ENCODE assay signal across 19 mouse cellular contexts in the genomic region with DNA sequence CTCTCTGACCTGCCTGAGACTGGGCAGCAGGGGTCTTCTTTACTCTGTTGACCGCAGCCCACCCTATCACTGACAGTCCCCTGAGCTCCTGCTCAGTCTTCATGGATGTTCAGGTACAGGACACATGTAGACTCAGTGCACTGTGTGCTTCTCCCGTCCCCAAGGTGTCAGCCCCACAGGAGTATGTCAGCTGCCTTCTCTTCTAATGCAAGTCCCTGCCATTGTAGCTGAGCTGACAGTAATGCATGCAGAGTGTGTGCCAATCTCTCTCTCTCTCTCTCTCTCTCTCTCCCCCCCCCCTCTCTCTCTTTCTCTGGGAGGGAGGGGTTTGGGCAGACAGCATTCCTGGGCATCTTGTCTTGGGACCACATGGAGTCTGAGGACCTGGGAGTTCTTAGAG. TPM values are rescaled to one million over a fixed set of nuclear protein-coding genes. Genes with fewer than 3 reads are reported as not detected.
DNase-seq lines count a peak whose midpoint lies in the region; ATAC-seq and TF ChIP-seq lines count a peak whose summit lies in the region.
"Had no signal": no experiment of that assay in that cellular context is flagged by ENCODE, and none has a peak within 500 bp of the region (broad histone marks: within the 10 kb centered on the region; RNA-seq: fewer than 3 reads in every experiment).

No protein-coding gene starts in this region.

- no peaks in the 10 kb centered on the region for H3K36me3 ChIP-seq in kidney, embryonic 15.5 days
- H3K36me3 ChIP-seq in forebrain, embryonic 14.5 days (ENCODE audit: control insufficient read depth, insufficient read depth, low read length) = no peaks in the 10 kb centered on the region
- no peaks in the 10 kb centered on the region for H3K36me3 ChIP-seq in forebrain, postnatal 0 days (ENCODE audit: insufficient read depth)
- H3K36me3 ChIP-seq in neural tube, embryonic 14.5 days (ENCODE audit: control insufficient read depth, insufficient read depth, low read length) = no peaks in the 10 kb centered on the region
- H3K36me3 ChIP-seq: embryonic facial prominence, embryonic 13.5 days had no signal

- H3K27ac ChIP-seq in kidney, embryonic 15.5 days = no peak overlapping the region
- no peak overlapping the region for H3K27ac ChIP-seq in forebrain, embryonic 14.5 days (ENCODE audit: low read depth, low read length)
- H3K27ac ChIP-seq in forebrain, postnatal 0 days (ENCODE audit: low read depth, low read length) = no peak overlapping the region
- H3K27ac ChIP-seq in neural tube, embryonic 14.5 days (ENCODE audit: low read depth, low read length) = no peak overlapping the region
- H3K27ac ChIP-seq: embryonic facial prominence, embryonic 13.5 days had no signal

- DNase-seq in kidney, postnatal 4 days = no peak
- peak; percentile 37 for DNase-seq in forebrain, embryonic 14.5 days (ENCODE audit: low spot score)
- DNase-seq in forebrain, postnatal 0 days = no peak
- DNase-seq in retina, postnatal 1 day = no peak
- no peak for DNase-seq in cerebellum, postnatal 36 days
- DNase-seq: adrenal gland, adult 8-10 months; cerebellum, adult 9-10 months; heart, postnatal 10 days; kidney, adult 2 months; lung, adult 2 months had no signal

- TF ChIP-seq CTCF in forebrain, postnatal 0 days (IDR thresholded peaks at IDR 0.05; ENCODE audit: low read depth) = no peak

- no peak overlapping the region for H3K9ac ChIP-seq in kidney, embryonic 15.5 days
- no peak overlapping the region for H3K9ac ChIP-seq in forebrain, embryonic 14.5 days (ENCODE audit: low read length)
- no peak overlapping the region for H3K9ac ChIP-seq in forebrain, postnatal 0 days
- H3K9ac ChIP-seq in neural tube, embryonic 14.5 days (replicated peaks; ENCODE audit: low read depth, low read length) = no peak overlapping the region
- H3K9ac ChIP-seq: embryonic facial prominence, embryonic 13.5 days had no signal

- 0 out of 2 replicates have a peak, but pooled peaks have one; percentile 36 for ATAC-seq in kidney, embryonic 15.5 days (replicated peaks; ENCODE audit: low FRiP score)
- peak; percentile 54 for ATAC-seq in forebrain, embryonic 14.5 days
- ATAC-seq in forebrain, postnatal 0 days = peak; percentile 58; the same call in 1 of the 2 replicates
- peak; percentile 75; the same call in 1 of the 2 replicates for ATAC-seq in neural tube, embryonic 14.5 days (ENCODE audit: low read depth)
- ATAC-seq: inflammation-experienced regulatory T-cells, adult 6 months; Patski had no signal

- H3K4me1 ChIP-seq in kidney, embryonic 15.5 days = peaks cover 16% of the 10 kb centered on the region
- peaks cover 15% of the 10 kb centered on the region; the same call in 1 of the 2 replicates for H3K4me1 ChIP-seq in forebrain, embryonic 14.5 days (ENCODE audit: control insufficient read depth, insufficient read depth, low read length)
- H3K4me1 ChIP-seq in forebrain, postnatal 0 days (ENCODE audit: insufficient read depth) = peaks cover 14% of the 10 kb centered on the region
- H3K4me1 ChIP-seq in neural tube, embryonic 14.5 days (ENCODE audit: control insufficient read depth, insufficient read depth, low read length) = peaks cover 3% of the 10 kb centered on the region; the same call in 1 of the 2 replicates
- H3K4me1 ChIP-seq: megakaryocyte, embryonic 14.5 days had no signal

- 65% methylated on average over 2 of the region's 2 CpGs for WGBS in kidney, embryonic 15.5 days
- WGBS in forebrain, embryonic 14.5 days = 48% methylated on average over 2 of the region's 2 CpGs
- WGBS in forebrain, postnatal 0 days = 40% methylated on average over 2 of the region's 2 CpGs
- 42% methylated on average over 2 of the region's 2 CpGs for whole genome bisulfite sequencing in neural tube, embryonic 14.5 days

- H3K27me3 ChIP-seq in kidney, embryonic 15.5 days = no peaks in the 10 kb centered on the region
- no peaks in the 10 kb centered on the region for H3K27me3 ChIP-seq in forebrain, embryonic 14.5 days (replicated peaks; ENCODE audit: control insufficient read depth, insufficient read depth, low read length)
- no peaks in the 10 kb centered on the region for H3K27me3 ChIP-seq in forebrain, postnatal 0 days (ENCODE audit: insufficient read depth, low read length)
- H3K27me3 ChIP-seq in neural tube, embryonic 14.5 days (ENCODE audit: control insufficient read depth, insufficient read depth, low read length) = no peaks in the 10 kb centered on the region
- H3K27me3 ChIP-seq: embryonic facial prominence, embryonic 13.5 days; Patski had no signal

- H3K4me3 ChIP-seq in kidney, embryonic 15.5 days (replicated peaks) = no peak overlapping the region
- H3K4me3 ChIP-seq in forebrain, embryonic 14.5 days (ENCODE audit: low read depth, low read length) = no peak overlapping the region
- no peak overlapping the region for H3K4me3 ChIP-seq in forebrain, postnatal 0 days (ENCODE audit: low read depth, low read length)
- no peak overlapping the region for H3K4me3 ChIP-seq in neural tube, embryonic 14.5 days (ENCODE audit: low read depth, low read length)
- H3K4me3 ChIP-seq: embryonic facial prominence, embryonic 13.5 days; megakaryocyte, embryonic 14.5 days; myocyte had no signal

- no peaks in the 10 kb centered on the region for H3K9me3 ChIP-seq in kidney, embryonic 15.5 days (replicated peaks)
- H3K9me3 ChIP-seq in forebrain, embryonic 14.5 days (replicated peaks; ENCODE audit: control insufficient read depth, low read length) = no peaks in the 10 kb centered on the region
- no peaks in the 10 kb centered on the region for H3K9me3 ChIP-seq in forebrain, postnatal 0 days (ENCODE audit: low read length)
- no peaks in the 10 kb centered on the region for H3K9me3 ChIP-seq in neural tube, embryonic 14.5 days (ENCODE audit: control insufficient read depth, low read length)
- H3K9me3 ChIP-seq: embryonic facial prominence, embryonic 13.5 days had no signal

- no peak overlapping the region for H3K4me2 ChIP-seq in kidney, embryonic 15.5 days
- H3K4me2 ChIP-seq in forebrain, embryonic 14.5 days (ENCODE audit: low read length) = no peak overlapping the region
- no peak overlapping the region for H3K4me2 ChIP-seq in forebrain, postnatal 0 days (ENCODE audit: low read depth)
- H3K4me2 ChIP-seq in neural tube, embryonic 14.5 days (ENCODE audit: low read depth, low read length) = no peak overlapping the region
- H3K4me2 ChIP-seq: embryonic facial prominence, embryonic 13.5 days; heart, embryonic 11.5 days; liver, embryonic 11.5 days had no signal

RNA-seq across cellular contexts. Expression of a gene that starts 19.2 kb away (rescaled TPM):
- polyA plus RNA-seq in kidney, embryonic 15.5 days (2015; fragmentation: Nextera tagmentation; extraction: Ambion mirVana) = 16.3 and 18.9 TPM in 2 replicates
- polyA plus RNA-seq in forebrain, embryonic 14.5 days (2014; fragmentation: Nextera tagmentation; extraction: Ambion mirVana) = 24.9 and 25.5 TPM in 2 replicates
- 75.1 and 102 TPM in 2 replicates for total RNA-seq in forebrain, postnatal 0 days (2014; rRNA removed)
- polyA plus RNA-seq in forebrain, postnatal 0 days (2015; fragmentation: Nextera tagmentation; extraction: Ambion mirVana) = 24.1 and 26.3 TPM in 2 replicates
- 23.4 and 32.3 TPM in 2 replicates for polyA plus RNA-seq in neural tube, embryonic 14.5 days (2014; fragmentation: Nextera tagmentation; extraction: Ambion mirVana)
- polyA plus RNA-seq: inflammation-experienced regulatory T-cells, adult 6 months had no signal
